Mouse (Mus musculus) C2C12 (cell line): ENCODE data around the gene Gm20481. TPM values are rescaled to one million over a fixed set of nuclear protein-coding genes. Genes with fewer than 3 reads are reported as not detected.
"Not testable (repeated sequence)": the region's sequence is repeated elsewhere in the genome, so short reads cannot be mapped to it uniquely, and the experiment has no call there.

Experiments
- H3K27me3 ChIP-seq: one replicate; pipeline ENCODE4 v1.6.1; 2011; ENCODE audit not compliant: control insufficient read depth, insufficient read depth, insufficient read length
- H3K36me3 ChIP-seq: one replicate; pipeline ENCODE4 v1.6.1; 2011; ENCODE audit not compliant: control insufficient read depth, insufficient read depth
- H3K4me3 ChIP-seq: one replicate; pipeline ENCODE4 v1.5.1; 2011; ENCODE audit warnings: mild to moderate bottlenecking, control low read depth; ENCODE audit not compliant: poor library complexity, insufficient read depth, severe bottlenecking
- H3K79me2 ChIP-seq: one replicate; pipeline ENCODE4 v1.6.1; 2011; ENCODE audit not compliant: control insufficient read depth, insufficient read depth
- H3K79me3 ChIP-seq: one replicate; pipeline ENCODE4 v1.6.1; 2011; ENCODE audit warnings: low read depth, control low read depth
- H3ac ChIP-seq: one replicate; pipeline ENCODE3; 2011; ENCODE audit warnings: low read depth; ENCODE audit not compliant: control insufficient read depth, insufficient read length
- CEBPB ChIP-seq: IDR thresholded peaks from one replicate; pipeline ENCODE4 v1.6.1; 2011; ENCODE audit warnings: low read depth, mild to moderate bottlenecking, control low read depth, moderate library complexity
- CTCF ChIP-seq: IDR thresholded peaks from one replicate; pipeline ENCODE4 v1.5.1; 2011; ENCODE audit not compliant: control insufficient read depth, insufficient read depth, insufficient read length
- FOSL1 ChIP-seq: IDR thresholded peaks from one replicate; pipeline ENCODE4 v1.8.0; 2011; ENCODE audit warnings: mild to moderate bottlenecking, low read length; ENCODE audit not compliant: poor library complexity, insufficient read depth, severe bottlenecking
- MAX ChIP-seq: IDR thresholded peaks from one replicate; pipeline ENCODE4 v1.6.1; 2011; ENCODE audit warnings: mild to moderate bottlenecking, control low read depth
- MYOD1 ChIP-seq: IDR thresholded peaks from one replicate; pipeline ENCODE4 v1.6.1; 2011; ENCODE audit warnings: low read depth; ENCODE audit not compliant: control insufficient read depth, insufficient read length
- MYOG ChIP-seq: IDR thresholded peaks from one replicate; pipeline ENCODE4 v1.6.1; 2011; ENCODE audit not compliant: control insufficient read depth, insufficient read length; ENCODE audit errors: extremely low read depth
- USF1 ChIP-seq: IDR thresholded peaks from one replicate; pipeline ENCODE4 v1.6.1; 2011; ENCODE audit warnings: low read depth, mild to moderate bottlenecking, control low read depth, moderate library complexity
- polyA plus RNA-seq: library from polyadenylated mRNA; unstranded; fragments of >200 nt; fragmentation: generic; extraction: Trizol; gene quantifications from one replicate; pipeline ENCODE4 v1.2.1, GENCODE M21; 2012; ENCODE audit warnings: missing spikeins

Gm20481 gene
- polyA plus RNA-seq, 1 experiment: not detected

DNA sequence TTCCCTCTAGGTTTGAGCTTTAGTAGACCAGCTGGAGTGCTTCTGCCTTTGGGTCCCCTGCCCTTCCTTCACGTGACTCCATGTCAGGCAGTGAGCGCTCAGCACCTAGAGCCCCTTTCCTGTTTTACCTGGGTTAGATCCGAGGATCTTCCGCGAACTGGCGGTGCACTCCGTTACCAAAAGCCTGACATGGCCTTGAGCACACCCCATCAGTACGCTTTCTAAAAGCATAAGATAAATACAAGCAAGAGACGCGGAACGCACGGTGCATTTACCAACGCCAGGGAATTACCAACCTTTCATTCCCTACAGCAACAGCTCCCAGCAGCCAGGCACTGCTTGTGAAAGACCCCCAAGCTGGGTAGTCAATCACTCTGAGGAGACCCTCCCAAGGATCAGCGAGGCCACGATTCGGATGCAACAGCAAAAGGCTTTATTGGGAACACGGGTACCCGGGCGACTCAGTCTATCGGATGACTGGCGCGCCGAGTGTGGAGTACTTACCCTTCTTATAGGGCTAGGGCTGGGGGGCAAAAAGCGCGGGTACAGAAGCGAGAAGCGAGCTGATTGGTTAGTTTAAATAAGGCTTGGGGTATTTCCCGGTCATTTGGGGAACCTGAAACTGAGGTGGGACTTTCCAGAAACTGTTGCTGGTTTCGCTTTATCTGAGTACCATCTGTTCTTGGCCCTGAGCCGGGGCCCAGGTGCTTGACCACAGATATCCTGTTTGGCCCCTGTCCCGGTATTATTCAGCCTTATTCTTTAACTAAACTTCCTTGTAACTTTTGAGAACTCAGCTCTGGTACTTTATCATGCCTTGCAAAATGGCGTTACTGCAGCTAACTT lies 30.4 kb downstream of the Gm20481 start:
- peak overlapping the region; percentile 83 for H3K4me3 ChIP-seq
- peak; percentile 84 for TF ChIP-seq USF1
- peak overlapping the region; percentile 99 for H3ac ChIP-seq
- H3K36me3 ChIP-seq: peaks cover 36% of the 10 kb centered on the region
- H3K27me3 ChIP-seq: not testable (repeated sequence)
- H3K79me3 ChIP-seq: peaks cover 61% of the 10 kb centered on the region
- H3K79me2 ChIP-seq: peaks cover 78% of the 10 kb centered on the region

- Histone ChIP-seq H3K79me3 (peaks cover 69% of the 10 kb centered on the region), H3K79me2 (peaks cover 86% of the 10 kb centered on the region), H3K27me3 (no peaks in the 10 kb centered on the region), H3ac (peak within 1 kb of the TSS; percentile 99), H3K4me3 (peak within 1 kb of the TSS; percentile 83), H3K36me3 (peaks cover 43% of the 10 kb centered on the region)
- TF ChIP-seq USF1 (peak; percentile 6), FOSL1 (no peak), MYOG (no peak), MYOD1 (no peak), MAX (peak; percentile 99), CTCF (no peak), CEBPB (no peak)
These were observed 31.2 kb downstream of the Gm20481 start, which contains the start of gene Vars for GRCm38 (mm10) chr17:35000717-35001451. Gene Vars (plus strand): TSS chr17:35000987.

DNA sequence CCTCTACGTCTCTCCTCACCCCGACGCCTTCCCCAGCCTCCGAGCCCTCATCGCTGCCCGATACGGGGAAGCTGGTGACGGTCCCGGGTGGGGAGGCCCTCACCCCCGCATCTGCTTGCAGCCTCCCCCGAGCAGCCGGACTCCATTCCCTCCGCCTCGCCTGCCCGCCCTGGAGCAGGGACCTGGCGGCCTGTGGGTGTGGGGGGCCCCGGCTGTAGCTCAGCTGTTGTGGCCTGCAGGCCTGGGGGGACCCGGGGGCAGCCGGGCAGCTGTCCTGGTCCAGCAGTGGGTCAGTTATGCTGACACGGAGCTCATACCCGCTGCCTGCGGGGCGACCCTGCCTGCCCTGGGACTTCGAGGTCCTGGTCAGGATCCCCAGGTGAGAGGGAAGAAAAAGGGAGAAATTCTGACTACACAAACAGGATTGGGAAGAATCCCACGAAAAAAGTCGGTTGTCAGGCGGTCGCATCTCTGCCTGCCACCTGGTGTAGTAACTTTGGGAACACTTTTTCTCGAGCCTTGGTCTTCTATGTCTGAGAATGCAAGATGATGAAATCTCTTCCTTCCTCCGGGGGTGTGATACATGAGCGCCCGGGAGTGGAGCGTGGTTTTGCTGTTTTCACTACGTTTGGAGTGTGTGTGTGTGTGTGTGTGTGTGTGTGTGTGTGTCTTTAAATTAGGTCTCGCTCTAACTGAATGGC lies 31.9 kb downstream of the Gm20481 start:
- TF ChIP-seq MAX (no peak), MYOD1 (no peak), FOSL1 (no peak), CEBPB (peak; percentile 36), CTCF (no peak), USF1 (no peak), MYOG (no peak)
- peaks cover 91% of the 10 kb centered on the region for H3K79me2 ChIP-seq
- H3K36me3 ChIP-seq: peaks cover 49% of the 10 kb centered on the region
- H3ac ChIP-seq: peak overlapping the region; percentile 99
- H3K27me3 ChIP-seq: no peaks in the 10 kb centered on the region
- peak overlapping the region; percentile 83 for H3K4me3 ChIP-seq
- H3K79me3 ChIP-seq: peaks cover 74% of the 10 kb centered on the region

DNA sequence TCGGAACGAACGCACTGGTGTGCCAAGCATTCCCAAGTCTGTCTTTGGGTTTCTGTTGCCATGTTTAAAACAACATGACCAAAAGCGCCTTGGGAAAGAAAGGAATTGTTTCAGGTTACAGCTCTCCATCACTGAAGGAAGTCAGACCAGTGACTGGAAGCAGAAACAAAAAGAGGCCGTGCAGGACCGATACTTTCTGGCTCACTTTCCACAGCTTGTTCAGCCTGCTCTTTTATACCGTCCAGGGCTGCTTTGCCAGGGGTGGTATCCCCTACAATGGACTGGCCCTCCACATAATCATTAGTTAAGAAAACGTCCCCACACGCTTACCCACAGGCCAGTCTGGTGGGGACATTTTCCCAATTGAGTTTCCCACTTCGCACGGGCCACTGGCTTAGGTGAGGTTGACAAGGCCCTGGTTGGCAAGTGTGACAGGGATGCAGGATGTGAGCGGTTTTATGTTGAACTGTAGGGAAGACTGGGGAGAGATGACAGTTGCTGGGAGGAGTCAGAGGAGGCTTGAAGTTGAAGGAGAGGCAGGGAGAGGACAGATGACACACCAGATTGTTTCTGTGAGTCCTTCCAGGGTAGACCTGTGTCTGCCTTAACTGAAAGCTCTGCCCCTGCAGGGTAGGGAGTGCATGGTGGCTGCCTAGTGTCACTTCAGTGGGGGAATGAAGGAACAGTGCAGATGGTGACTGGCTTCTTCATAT lies 32.6 kb downstream of the Gm20481 start:
- Histone ChIP-seq H3K79me2 (peaks cover 91% of the 10 kb centered on the region), H3K27me3 (no peaks in the 10 kb centered on the region), H3K36me3 (peaks cover 51% of the 10 kb centered on the region), H3K4me3 (peak overlapping the region; percentile 83), H3K79me3 (peaks cover 73% of the 10 kb centered on the region), H3ac (peak overlapping the region; percentile 99)
- TF ChIP-seq FOSL1: no peak

DNA sequence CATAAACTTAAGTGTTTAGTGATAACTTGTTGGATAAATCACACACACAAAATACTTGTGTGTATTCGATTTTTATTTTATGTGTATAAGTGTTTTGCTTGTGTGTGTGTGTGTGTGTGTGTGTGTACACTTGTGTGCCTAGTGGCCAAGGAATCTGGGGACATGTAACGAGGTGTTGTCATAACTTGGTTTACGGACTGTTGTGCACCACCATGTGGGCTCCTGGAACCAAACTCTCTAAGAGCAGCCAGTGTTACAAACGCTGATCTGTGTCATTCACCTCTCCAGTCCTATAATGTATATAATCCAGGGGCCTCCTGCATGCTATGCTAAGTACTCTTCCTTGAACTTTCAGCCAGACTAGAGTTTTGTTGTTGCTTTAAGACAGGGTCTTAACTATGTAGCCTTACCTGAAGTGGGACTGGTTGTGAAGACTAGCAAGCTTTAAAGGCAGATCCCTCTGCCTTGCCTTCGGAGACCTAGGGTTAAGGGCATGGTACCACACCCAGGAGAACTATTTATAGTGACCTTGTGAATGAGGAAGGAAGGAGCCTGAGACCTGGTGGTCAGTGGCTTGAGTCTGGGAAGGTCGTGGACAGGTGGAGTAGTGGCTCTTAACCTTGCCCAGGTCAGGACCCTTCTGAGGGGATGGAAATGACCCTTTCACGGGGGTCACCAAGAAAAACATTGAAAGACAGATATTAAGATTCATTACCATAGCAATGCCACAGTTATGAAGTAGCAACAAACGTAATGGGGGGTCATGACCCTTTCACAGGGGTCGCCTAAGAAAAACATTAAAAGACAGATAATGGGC lies 33.5 kb downstream of the Gm20481 start:
- Histone ChIP-seq H3ac (peak overlapping the region; percentile 46), H3K79me2 (peaks cover 91% of the 10 kb centered on the region), H3K36me3 (peaks cover 51% of the 10 kb centered on the region), H3K27me3 (no peaks in the 10 kb centered on the region), H3K4me3 (peak overlapping the region; percentile 83), H3K79me3 (peaks cover 76% of the 10 kb centered on the region)
- TF ChIP-seq MYOG: no peak
- no peak for TF ChIP-seq FOSL1
- TF ChIP-seq MYOD1: no peak
- no peak for TF ChIP-seq CTCF
- no peak for TF ChIP-seq MAX
- no peak for TF ChIP-seq USF1
- TF ChIP-seq CEBPB: no peak
